Mouse (Mus musculus) neural tube, embryonic 10.5 days (tissue): ENCODE measurements at regions not wholly inside any gene's neighbourhood (a gene's known extent, or its start where the extent isn't known, plus 50 kb on each side); places are given as distances from the start of the nearest gene placed in this dataset.

Experiments used
- DNase-seq: peaks from one replicate; pipeline ENCODE4 v3.0.0-alpha.2; 2017; ENCODE audit warnings: low spot score; ENCODE audit errors: extremely low spot score

GRCm38 (mm10) chr12:118415956-118416355, 114.7 kb upstream of the Sp4 start:
- no peak for DNase-seq

- DNase-seq, result no peak
Measured at GRCm38 (mm10) chr12:118411767-118412430, 110.7 kb upstream of the Sp4 start.

DNA sequence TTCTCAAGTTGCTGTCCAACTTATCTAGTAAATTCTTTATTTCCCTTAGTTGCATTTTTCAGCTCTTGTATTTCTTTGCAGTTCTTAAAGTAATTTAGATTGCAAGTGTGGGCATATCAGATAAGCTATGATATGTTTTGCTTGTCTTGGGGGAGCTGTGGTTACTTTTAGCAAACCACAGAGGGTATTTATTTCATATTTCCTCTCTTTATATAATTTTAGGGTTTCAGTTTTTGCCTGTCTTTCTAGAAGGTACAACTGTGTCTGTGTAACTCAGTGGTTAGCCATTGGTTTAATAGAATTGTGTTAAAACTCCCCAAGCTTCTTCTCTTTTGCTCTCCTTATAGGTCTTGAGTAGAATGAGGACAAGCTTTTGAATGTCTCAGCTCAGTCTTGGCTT, 109.7 kb upstream of the Sp4 start:
- DNase-seq, result no peak

GRCm38 (mm10) chr12:118405135-118405534, 103.9 kb upstream of the Sp4 start:
- no peak for DNase-seq

DNA sequence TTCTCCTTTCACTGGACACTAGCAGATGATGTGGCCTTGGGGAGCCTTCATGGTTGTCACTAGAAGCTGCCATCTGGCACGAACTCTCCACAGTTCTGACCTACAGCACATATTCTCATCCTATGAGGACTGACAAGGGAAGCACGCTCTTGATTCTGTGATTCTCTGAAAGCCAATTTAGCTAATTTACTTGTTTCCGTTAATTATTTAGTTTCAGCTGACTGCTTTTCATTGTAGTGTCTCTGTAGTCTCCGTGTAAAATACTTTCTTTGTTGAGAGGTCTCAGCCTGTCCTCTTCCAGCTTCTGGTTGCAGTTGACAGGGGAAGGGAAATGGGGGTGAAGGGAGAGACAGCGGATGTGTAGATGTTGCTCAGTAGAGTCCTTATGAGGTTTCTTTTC, 102.9 kb upstream of the Sp4 start:
- no peak for DNase-seq

DNA sequence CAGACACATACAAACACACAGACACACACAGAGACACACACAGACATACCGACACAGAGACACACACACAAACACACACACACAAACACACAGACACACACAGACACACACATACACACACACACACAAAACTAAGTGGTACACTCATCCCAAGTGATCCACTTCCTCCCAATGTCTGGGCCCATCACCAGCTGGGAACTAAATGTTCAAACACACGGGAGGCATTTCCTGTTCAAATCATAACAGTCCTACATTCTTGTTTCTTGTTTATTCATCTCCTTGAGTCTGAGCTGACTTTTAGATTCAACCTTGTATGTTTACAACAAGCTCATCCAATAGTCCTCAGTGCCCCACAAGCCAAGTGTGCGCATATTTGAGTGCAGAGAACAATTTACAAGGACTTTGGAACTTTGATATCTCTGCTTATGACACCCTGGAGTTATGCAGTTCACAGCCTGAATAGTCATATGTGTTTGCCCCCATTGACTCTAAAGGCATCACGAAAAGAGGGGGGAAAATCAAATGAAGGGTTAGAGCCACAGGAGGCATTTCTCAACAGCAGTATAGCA, 102.4 kb upstream of the Sp4 start:
- DNase-seq, result no peak

GRCm38 (mm10) chr12:118401377-118401776, 100.1 kb upstream of the Sp4 start:
- DNase-seq, result no peak

GRCm38 (mm10) chr12:118391654-118392053, 90.4 kb upstream of the Sp4 start:
- DNase-seq, result no peak

- no peak for DNase-seq
Measured at GRCm38 (mm10) chr12:118381013-118381412, 79.8 kb upstream of the Sp4 start.

GRCm38 (mm10) chr12:118377898-118378297, 76.7 kb upstream of the Sp4 start:
- DNase-seq, result no peak

DNA sequence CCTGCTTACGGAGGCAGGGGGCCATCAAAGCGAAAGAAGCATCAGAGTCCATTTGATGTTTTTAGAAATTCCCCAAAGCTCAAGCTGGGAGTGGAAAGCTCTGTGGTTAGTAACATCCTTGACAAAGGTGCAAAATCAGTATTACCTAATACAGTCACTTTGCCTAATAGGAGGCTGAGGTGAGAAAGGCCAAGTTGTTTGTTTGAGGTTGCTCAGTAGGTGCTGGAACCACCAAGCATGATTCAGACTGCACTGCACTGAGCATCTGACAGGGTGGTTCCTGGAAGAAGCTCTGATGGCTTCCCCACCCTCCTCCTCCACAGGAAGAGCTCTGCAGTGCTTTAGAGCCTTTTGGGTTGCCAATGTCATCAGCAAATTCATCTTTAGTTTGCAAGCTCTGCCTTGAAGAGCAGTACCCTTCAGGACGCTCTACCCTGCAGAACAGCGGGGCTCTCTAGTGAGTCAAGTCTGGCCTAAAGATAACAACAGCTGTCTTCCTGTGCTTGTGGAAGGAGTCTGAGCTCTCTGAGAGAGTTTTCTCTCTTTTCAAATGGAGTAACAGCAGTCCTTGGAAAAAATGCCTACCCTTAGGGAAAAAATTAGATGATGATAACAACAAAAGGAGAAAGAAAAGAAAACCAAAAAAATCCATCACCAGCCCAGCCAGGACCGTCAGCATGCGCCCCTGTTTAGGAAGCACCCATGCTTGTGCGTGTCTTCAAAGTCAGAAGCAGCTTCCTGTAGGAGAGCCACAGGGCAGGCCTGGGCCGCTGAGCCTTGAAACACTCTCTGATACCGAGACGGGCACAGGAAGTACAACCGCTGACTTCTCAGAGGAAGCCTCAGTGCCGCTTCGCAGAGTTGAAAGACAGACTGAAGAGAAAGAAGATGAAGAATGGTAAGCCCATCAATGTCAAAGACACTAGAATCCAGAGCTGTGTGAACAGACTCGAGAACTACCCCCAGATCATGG, 75.6 kb upstream of the Sp4 start:
- DNase-seq, result peak; percentile 21

GRCm38 (mm10) chr12:118373250-118373649, 72.0 kb upstream of the Sp4 start:
- no peak for DNase-seq

DNA sequence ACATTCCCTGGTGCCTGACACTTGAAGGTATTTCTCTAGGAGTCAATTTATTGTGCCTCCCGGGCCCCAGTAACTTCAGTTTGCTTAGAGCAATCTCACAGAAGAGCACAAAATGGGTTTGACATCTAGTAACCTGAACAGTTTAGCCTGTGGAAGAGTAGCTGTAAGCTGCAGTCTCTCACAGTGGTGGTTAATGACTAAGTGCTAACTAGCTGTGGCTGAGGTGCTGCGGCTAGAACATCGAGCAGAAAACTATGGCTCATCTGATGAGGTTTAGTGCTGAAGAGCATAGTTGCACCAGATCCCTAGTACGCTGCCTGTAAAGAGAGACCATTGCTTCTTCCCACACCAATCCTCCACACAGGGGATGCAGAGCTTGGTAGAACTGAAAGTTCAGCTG, 70.7 kb upstream of the Sp4 start:
- DNase-seq, result no peak

DNA sequence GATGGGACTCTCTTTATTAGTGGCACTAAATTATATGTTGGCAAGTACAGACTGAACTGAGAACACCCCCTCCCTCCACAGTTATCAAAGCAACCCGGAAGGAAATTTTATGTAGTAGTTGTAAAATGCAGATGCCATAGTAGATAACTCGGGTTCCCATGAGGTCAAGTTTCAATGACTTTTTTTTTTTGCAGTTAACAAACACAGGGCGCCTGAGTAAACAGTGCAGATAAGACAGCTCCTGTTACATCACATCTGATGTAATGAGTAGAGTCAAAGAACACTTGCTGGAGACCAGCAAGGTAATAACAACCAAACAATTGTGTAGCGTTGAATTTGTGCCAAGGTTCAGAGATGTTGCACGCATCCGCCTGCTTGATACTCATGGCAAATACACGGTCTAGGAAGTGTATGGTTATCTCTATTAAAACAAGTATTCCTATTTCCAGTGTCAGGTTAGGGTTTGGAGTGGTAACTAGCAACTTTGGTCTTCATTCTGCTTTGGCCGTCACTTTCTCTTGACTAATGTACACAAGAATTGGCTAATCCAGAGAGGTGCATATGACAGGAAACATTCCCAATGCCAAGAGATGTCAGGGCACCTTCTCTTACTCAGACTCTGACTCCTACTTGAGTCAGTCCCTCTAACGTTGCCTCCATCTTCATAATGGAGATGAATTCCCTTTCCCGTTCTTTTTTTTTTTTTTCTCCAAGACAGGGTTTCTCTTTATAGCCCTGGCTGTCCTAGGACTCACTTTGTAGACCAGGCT, 66.3 kb upstream of the Sp4 start:
- DNase-seq, result no peak

DNA sequence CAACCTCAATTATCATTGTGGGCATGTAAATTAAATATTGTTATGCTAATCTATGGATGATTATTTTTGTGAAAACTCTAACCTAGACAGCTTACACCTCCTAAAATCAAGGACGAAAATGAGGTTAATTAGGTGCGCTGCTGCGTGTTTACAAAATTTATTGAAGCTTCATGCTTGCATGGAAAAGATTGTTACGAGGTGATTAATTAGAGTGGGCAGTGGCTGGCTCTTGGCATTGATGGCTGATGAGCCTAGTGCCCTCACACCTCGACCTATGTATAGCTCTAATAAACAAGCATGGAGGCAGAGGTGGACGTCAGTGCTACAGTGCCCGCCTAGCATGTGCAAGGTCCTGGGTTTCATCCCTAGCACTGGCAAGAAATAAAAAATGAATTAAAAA, 51.6 kb upstream of the Sp4 start:
- no peak for DNase-seq

GRCm38 (mm10) chr12:118351421-118351820, 50.2 kb upstream of the Sp4 start:
- DNase-seq, result no peak
